Mouse (Mus musculus) left cerebral cortex, postnatal 25 days (tissue): ENCODE results near the gene Vmn2r56. TPM values are rescaled to one million over a fixed set of nuclear protein-coding genes. Genes with fewer than 3 reads are reported as not detected.
"Not testable (repeated sequence)": the region's sequence is repeated elsewhere in the genome, so short reads cannot be mapped to it uniquely, and the experiment has no call there.

ENCODE experiments used
- DNase-seq, 2 experiments: peaks; one replicate each; pipeline ENCODE4 v3.0.0; 2022; ENCODE audit warnings: low spot score in 2 of 2, mixed read lengths in 1 of 2
- intact Hi-C: fragments of 180-260 bp; cut with DNase I; formaldehyde crosslinking; loops from one replicate; pipeline ENCODE4 v1.15.1; 2025
- total RNA-seq, 2 experiments: library from RNA; stranded (reverse); gene quantifications; 2 replicates each; pipeline ENCODE4 v1.2.3; 2021

Vmn2r56 gene
- total RNA-seq = under 1 TPM in 1 of 2 experiments, not detected in 1; 0.09 TPM

DNA sequence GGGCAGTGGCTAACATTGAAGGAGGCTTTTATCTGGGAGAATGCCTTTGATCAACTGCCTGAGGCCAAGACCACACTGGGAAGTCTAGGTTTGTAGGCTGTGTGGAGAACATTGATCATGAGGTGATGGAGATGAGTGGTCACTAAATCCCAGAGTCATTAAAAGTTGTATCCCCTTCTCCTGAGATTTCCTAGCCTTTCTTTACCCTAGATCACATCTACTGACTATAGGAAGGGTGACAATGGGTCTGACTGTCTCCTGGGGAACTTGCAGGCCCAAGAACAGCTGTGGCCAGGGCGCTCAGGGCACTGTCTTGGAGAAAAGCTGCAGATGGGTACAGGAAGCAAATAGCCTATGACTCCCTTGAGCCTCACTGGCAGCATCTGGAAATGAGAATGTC, at the start of gene Vmn2r56:
TSS of gene Vmn2r56 (minus strand) at position 101 of the 400 bp plus-strand sequence.
- DNase-seq = no peak
- intact Hi-C loops = no loop called here

DNA sequence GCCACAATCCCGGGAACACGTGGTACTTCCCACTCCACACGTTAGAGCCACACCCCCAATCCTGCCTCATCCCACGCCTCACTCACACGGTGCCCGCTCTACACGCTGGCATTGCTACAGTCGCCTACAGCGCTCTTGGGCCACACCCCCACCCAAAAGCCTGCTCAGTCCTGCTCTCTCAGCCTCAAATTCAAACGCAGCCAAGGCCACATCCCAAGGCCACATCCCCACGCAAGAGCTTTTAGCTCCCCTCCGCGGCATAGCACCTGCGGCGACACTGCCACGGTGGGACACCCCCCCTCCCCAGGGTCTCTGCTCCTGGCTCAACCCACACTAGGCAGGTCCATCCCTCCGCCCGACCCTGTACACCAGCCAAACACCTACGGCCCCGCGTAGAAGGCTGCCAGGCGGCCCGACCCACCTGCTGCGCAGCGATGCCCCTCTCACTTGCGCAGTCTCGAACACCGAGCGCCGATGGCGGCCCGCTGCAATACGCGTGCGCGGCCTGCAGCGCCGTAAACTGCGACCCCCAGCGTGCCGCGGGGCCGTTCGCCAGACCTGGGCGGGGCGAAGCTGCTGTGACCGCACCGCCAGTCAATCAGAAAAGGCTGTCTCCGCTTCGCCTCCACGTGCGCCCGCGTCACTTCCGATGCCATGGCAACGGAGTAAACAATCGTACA, 45.5 kb upstream of the Vmn2r56 start:
- peak; percentile 87 to 89 for DNase-seq
- intact Hi-C loops = loop anchor here (10.0 kb wide), 1 partner anchor 295 kb away; no protein-coding TSS in a partner anchor

DNA sequence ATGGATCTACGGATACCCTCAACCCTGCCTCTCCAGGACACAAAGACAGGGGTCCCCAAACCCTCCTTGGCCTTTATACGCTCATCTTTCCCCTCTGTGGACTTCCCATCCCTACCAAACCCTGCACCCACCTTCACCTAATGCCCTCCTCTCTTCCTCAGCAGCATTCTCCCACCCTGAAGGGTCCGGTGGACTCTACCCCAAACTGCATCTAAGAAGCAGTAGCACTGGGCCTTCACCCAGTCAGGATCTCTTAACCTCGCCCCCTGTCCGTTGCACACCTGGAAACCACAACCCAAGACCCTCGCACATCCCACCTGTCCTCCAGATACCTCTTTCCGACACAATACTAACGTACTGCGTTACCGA, 45.0 kb upstream of the Vmn2r56 start:
- intact Hi-C loops = loop anchor here (5.0 to 10.0 kb wide), 2 partner anchors 295 to 357 kb away; partner anchors contain the start of gene Zfp551
- no peak for DNase-seq

DNA sequence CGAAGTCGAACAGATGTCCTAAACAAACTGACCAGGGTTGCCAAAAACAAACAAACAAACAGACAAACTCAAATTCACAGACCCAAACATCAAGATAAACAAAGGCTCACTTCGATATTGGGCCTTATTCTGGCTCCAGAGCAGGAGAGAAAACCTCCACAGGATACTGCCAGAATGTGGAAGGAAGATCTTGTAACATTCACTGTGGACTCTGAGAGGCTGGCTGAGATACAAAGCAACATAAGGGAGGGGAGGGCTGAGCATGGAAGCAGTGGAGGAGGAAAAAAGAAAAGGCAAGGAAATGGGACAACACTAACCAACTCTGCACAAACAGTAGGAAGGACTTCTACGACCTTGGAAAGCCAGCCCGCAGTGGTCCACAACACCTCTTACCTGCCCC, 44.3 kb upstream of the Vmn2r56 start:
- intact Hi-C loops = loop anchor here (5.0 kb wide), 1 partner anchor 357 kb away; the partner anchor contains the start of gene Zfp551
- peak; percentile 21 to 63 for DNase-seq

DNA sequence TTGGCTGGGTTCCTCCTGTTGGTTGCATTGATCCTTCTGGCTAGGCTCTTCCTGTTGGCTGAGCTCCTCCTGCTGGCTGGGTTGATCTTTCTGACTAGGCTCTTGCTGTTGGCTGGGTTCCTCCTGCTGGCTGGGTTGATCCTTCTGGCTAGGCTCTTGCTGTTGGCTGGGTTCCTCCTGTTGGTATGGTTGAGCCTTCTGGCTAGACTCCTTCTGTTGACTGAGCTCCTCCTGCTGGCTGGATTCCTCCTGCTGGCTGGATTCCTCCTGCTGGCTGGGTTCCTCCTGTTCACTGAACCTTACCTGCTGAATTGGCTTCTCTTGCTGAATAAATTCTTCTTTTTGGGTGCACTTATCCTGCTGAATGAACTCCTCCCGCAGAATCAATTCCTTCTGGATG, 39.8 kb upstream of the Vmn2r56 start:
- DNase-seq = peak; percentile 23 to 81
- intact Hi-C loops = loop anchor here (5.0 kb wide), 1 partner anchor 352 kb away; the partner anchor contains the start of gene Zfp551

DNA sequence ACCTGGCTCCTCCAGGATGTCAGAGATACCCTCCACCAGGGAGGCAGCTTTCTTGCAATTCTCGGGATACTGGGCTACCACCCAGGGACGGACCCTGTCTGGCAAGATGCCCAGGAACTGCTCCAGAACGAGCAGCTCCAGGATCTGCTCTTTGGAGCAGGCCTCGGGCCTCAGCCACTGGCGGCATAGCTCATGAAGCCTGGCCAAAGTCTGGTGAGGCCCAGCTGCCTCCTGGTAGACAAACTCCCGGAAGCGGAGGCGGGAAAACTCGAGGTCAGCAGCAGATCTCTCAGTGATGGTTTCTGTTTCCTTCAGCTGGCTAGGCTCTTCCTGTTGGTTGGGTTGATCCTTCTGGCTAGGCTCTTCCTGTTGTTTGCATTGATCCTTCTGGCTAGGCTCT, 39.3 kb upstream of the Vmn2r56 start:
- intact Hi-C loops = no loop called here
- DNase-seq = no peak

DNA sequence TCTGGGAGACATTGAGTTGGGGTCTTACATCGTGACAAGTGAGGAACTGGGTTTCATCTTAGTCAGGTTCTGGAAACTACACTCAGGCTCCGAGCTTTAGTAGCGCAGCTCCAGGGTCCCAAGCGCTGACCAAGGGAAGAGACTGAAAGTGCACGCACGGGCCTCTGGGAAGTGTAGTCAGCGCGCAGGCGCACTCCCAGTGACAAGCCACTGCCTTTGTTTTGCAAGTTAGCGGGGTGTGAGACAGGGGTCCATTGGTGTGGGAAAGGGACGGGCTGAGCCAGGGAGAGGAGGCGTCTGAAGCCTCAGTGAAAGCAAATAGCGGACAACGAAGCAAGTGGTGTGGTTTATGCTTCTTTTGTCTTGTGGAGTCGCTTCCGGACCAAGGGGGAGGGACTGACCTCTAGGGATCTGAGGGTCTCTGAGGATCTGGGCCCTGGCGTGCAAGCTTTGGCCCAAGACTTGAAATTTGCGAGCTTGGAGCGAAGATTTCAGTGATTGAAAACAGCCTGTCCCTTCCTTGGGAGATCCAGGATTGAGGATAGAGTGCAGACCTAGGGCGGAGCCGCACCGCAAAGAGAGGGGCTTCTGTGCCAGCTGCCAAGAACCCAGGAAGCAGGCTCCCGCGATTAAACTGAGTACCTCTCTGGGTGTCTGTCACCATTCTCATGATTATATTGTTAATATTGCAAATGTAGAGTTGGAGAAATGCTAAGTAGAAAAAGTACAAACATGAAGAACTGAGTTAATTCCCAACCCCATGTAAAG, 14.8 kb upstream of the Vmn2r56 start:
- intact Hi-C loops = no loop called here
- no peak for DNase-seq

DNA sequence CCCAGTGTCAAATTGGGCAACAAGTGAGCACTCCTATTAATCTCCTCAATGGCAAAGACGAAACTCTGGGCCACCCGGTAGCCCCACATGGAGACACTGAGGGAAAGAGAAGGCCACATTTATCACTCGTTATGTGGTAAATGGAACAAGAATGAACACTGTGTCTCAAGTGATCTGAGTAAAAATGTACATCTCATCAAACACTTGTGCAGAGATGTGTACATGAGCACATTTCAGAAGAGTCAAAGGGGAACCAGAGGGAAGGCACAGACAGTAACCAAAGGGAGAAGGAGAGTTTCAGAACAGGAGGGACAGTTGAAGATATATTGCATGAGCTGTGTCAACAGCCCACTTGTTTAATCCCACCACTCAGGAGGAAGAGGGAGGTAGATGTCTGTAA, 49.9 kb downstream of the Vmn2r56 start, which contains the start of gene Vmn2r55:
TSS of gene Vmn2r55 (minus strand) at position 101 of the 400 bp plus-strand sequence.
- DNase-seq, intact Hi-C loops: not testable (repeated sequence)

DNA sequence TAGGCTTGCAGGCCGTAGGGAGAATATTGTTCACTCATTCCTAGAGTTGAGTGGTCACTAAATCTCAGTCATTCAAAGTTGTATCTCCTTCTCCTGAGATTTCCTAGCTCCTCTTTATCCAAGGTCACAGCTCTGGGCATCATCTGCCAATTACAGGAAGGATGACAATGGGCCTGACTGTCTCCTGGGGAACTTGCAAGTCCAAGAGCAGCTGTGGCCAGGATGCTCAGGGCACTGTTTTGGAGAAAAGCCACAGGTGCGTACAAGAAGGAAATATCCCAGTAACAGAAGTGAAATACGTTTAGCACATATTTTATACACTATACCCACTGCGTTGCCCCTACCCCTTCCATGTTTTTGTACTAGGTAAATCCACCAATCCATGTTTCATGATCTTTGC, 94.6 kb downstream of the Vmn2r56 start, which contains the start of gene Vmn2r54:
TSS of gene Vmn2r54 (minus strand) at position 101 of the 400 bp plus-strand sequence.
- intact Hi-C loops = not testable (repeated sequence)

More for the DNA sequence above, 94.6 kb downstream of the Vmn2r56 start, which contains the start of gene Vmn2r54:
- DNase-seq = not testable (repeated sequence)

Other genes starting within 250 kb of the Vmn2r56 start
- not detected for gene 2900092C05Rik, start 222.5 kb downstream of the Vmn2r56 start, total RNA-seq
- gene Vmn2r53, start 126.2 kb downstream of the Vmn2r56 start, total RNA-seq = under 1 TPM; 0.05 TPM
- not detected for gene Vmn2r54, start 94.7 kb downstream of the Vmn2r56 start, total RNA-seq
- gene Vmn2r55, start 50.0 kb downstream of the Vmn2r56 start, total RNA-seq = under 1 TPM in 1 of 2 experiments, not detected in 1; 0.16 TPM
- 10 to 100 TPM; 16.7 to 18.6 TPM for gene Zscan18, start 68.6 kb upstream of the Vmn2r56 start, total RNA-seq
- 10 to 100 TPM; 22.5 to 23.9 TPM for gene Zfp329, start 83.9 kb upstream of the Vmn2r56 start, total RNA-seq
- gene Zfp110, start 99.8 kb upstream of the Vmn2r56 start, total RNA-seq = 10 to 100 TPM; 10.1 to 10.7 TPM
- gene Zfp128, start 146.2 kb upstream of the Vmn2r56 start, total RNA-seq = 1 to 10 TPM; 6.9 to 7.4 TPM
- 10 to 100 TPM; 13.0 to 16.9 TPM for gene Zscan22, start 162.8 kb upstream of the Vmn2r56 start, total RNA-seq
- gene Rps5, start 187.3 kb upstream of the Vmn2r56 start, total RNA-seq = 100 to 1,000 TPM; 339 to 352 TPM
- under 1 TPM; 0.78 to 0.94 TPM for gene Rnf225, start 192.4 kb upstream of the Vmn2r56 start, total RNA-seq
- 10 to 100 TPM; 10.3 to 11.9 TPM for gene Zfp324, start 230.8 kb upstream of the Vmn2r56 start, total RNA-seq
- gene Zfp446, start 242.8 kb upstream of the Vmn2r56 start, total RNA-seq = 1 to 10 TPM; 7.6 to 9.0 TPM